Mouse (Mus musculus) CD4-positive naive resting alpha-beta T cell, adult 57 days (primary cell): ENCODE measurements around the gene Svop. TPM values are rescaled to one million over a fixed set of nuclear protein-coding genes. Genes with fewer than 3 reads are reported as not detected.

Experiments used
- total RNA-seq: library from RNA; stranded (reverse); gene quantifications from one replicate; pipeline ENCODE4 v1.2.4, GENCODE M21; 2023

The Svop gene
- total RNA-seq, result not detected

DNA sequence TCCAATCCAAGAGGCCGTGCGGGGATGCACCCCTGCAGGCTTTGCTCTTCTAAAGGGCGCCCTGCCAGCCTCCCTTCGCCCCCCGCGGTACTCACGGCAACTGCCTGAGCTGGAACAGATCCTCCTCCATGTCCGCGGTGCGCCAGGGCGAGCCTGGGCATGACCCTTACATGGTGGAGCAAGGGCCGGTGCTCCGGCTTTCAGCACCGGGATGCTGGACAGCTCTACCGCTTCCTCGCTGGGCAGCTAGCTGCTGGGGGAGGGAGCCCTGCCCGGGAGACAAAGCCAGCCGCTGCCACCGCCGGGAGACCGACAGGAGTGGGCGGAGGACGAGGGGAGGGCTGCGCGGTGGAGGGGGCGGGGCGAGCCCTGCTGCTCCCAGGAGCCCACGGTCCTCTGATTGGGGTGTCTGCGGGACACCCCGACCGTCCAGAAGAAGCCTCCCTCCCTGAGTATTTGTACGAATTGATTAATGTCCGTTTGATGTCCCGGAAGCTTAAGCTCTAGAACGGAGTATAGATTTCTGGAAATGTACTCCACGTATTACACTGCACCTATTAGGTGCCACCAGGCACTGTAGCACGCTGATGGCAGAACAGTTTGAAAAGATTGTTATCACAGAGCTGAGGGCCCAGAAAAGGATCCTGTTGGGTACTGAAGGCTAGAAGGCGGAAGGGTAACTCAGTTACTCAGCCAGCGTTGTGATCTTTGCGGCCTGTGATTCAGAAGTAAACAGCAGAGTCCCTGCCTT, at the start of gene Svop:
Svop (minus strand) TSS at position 514 of the 751 bp plus-strand sequence.

DNA sequence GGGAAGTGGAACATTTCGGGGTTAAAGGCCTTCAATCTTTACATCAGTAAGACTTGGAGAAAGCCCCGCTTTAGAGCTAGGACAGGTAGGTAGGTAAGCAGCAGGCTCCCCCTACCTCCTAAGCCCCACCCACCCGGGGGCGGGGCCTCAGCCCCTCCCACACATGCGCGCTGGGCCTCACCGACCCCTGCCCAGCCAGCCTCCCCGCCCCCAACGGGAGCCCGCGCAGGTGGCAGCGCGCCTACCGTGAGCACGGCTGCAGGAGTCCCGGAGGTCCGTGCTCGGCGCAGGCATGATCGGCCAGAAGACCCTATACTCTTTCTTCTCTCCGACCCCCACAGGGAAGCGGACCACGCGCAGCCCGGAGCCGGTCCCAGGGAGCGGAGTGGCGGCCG, 38.8 kb upstream of the Svop start, which contains the start of gene Ung:
Ung (plus strand) TSS at position 176 of the 395 bp plus-strand sequence.

DNA sequence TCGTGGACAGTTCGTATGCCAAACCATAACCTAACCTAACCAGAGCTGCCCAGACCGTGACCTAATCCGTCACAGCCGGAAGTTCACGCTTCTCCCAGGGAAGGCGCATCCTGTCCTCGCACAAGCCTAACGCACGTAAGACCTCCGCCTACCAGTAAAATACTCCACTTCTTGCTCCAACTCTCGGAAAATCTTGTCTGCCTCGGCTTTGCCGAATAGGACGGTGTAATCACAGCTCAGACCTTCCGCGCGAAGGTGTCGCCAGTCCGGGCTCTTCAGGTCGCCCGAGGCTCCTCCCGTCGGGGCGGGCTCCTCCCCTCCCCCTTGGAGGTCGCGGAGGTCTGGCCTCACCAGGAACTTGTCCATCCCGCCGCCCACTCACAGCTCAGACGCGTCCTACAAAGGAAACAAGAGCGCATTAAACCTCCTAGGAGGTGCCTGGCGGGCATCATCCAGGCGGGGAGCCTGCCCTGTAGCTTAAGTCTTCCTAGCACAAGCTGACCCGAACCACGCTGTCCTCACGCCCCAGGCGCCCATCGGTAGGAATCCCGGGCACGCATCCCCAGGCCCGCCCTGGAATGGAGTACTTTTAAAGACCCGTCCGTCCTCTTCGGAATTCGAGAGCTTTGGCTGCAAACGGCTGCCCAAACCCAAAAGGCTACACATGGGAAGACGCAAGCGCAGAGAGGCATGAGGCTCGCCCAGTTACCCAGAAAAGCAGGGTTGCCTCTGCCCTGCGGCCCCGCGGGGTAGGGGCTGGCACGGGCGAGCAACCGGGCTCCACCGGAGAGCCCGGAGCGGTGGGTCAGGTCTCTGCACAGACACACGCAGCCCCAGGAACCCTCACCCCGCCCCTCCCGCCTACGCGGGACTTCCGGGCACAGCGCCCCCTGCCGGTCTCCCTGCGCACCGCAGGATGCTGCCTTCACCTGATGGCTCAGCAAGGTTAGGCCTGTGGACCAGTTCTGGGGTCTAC, 36.3 kb upstream of the Svop start, which contains the start of gene Alkbh2:
Alkbh2 (minus strand) TSS at position 845 of the 976 bp plus-strand sequence.

GRCm38 (mm10) chr5:114065161-114065560, 26.2 kb downstream of the Svop start, which contains the start of gene Usp30:
Usp30 (plus strand) TSS chr5:114065461.

DNA sequence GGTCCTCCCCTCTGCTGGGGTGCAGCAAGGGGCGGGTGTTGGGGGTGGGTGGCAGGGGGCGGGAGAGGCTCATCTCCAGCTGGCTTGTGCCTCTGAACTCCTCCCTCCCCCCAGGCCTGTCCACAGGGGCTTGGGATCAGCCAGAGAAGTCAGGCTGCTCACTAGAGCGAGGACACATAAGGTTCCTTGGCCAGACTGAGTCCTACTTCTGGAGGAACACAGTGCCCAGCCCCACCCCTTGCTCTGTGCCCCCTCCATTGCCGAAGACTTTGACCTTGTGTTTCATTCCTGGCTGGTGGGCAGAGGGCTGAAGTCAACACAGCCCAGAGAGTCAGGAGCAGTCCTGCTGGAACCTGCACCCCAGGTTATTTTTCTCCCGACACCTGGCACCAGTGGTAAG, 87.8 kb downstream of the Svop start, which contains the start of gene Dao:
Dao (plus strand) TSS at position 162 of the 400 bp plus-strand sequence.

GRCm38 (mm10) chr5:113993487-113994465, 97.6 kb downstream of the Svop start, which contains the start of gene Ssh1:
Ssh1 (minus strand) TSS chr5:113993894.

Other genes with a start within 250 kb of the Svop start
- 59.1 TPM for gene Coro1c, start 182.8 kb downstream of the Svop start, total RNA-seq
- gene Ssh1, start 97.7 kb downstream of the Svop start, total RNA-seq, result 42.1 TPM
- gene Dao, start 87.9 kb downstream of the Svop start, total RNA-seq, result not detected
- 20.5 TPM for gene Usp30, start 26.1 kb downstream of the Svop start, total RNA-seq
- gene Alkbh2, start 36.6 kb upstream of the Svop start, total RNA-seq, result 8.2 TPM
- gene Ung, start 38.8 kb upstream of the Svop start, total RNA-seq, result 12.9 TPM
- 13.8 TPM for gene Acacb, start 55.0 kb upstream of the Svop start, total RNA-seq
- gene Foxn4, start 182.2 kb upstream of the Svop start, total RNA-seq, result not detected
- 14.2 TPM for gene Myo1h, start 197.6 kb upstream of the Svop start, total RNA-seq